Mouse (Mus musculus) hematopoietic stem cell, adult 5-6 weeks (primary cell): ENCODE data around the gene Cd3eap. TPM values are rescaled to one million over a fixed set of nuclear protein-coding genes. Genes with fewer than 3 reads are reported as not detected.

Experiments used
- ATAC-seq, 2 experiments: fragments of 125-278 bp in 1 of 2; replicated peaks in 1 of 2; 2 replicates each; pipeline ENCODE4 v1.8.0; 2016 to 2017; ENCODE audit warnings: inconsistent platforms in 2 of 2, mild to moderate bottlenecking in 2 of 2, moderate number of reproducible peaks in 2 of 2, low read depth in 1 of 2, moderate TSS enrichment in 1 of 2; ENCODE audit not compliant: low FRiP score in 2 of 2, poor library complexity in 2 of 2, severe bottlenecking in 2 of 2, insufficient read depth in 1 of 2, low TSS enrichment in 1 of 2
- total RNA-seq: library from RNA; stranded (forward); fragments of 172-1452, 232-1000 nt; gene quantifications from 2 replicates; pipeline ENCODE4 v1.2.3, GENCODE M21; 2017

Gene Cd3eap
- total RNA-seq, 1 experiment from 2014 or later, result 23.6 TPM

DNA sequence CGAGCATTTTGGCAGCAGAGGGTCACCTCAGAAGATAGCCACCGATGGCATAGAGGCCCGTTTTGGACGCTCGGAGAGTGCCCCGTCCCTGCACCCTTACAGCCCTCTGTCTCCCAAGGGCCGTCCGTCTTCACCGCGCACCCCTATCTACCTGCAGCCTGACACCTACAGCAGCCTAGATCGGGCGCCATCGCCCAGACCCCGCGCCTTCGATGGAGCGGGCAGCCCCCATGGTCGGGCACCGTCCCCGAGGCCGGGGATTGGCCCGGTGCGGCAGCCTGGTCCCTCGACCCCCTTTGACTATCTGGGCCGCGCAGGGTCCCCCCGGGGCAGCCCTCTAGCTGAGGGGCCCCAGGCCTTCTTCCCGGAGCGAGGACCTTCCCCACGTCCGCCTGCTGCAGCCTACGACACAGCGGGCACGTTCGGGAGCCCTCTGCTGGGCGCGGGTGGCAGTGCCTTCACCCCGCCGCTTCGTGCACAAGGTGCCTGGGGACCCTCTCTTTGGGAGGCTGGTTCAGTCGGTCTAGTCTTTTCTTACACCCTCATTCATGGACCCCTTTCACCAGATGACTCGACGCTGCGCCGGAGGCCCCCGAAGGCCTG, 10.6 kb upstream of the Cd3eap start:
- peak; percentile 88 for ATAC-seq

DNA sequence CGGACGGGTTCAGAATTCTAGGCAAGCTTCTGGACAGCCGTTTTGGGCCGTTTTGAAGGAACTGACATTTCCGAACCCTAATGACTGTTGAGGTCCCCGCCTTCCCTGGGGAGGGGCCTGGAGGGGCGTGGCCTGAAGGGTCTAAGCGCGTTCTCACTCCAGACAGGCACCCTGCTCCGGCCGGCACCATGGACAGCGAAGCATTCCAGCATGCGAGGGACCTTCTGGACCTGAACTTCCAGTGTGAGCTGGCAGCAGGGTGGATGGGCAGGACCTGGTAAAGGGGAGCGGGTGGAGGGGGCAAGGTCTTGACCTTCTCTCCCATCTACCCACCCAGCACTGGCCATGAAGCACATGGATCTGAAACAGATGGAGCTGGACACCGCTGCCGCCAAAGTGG, 9.1 kb upstream of the Cd3eap start:
- ATAC-seq, result no peak

DNA sequence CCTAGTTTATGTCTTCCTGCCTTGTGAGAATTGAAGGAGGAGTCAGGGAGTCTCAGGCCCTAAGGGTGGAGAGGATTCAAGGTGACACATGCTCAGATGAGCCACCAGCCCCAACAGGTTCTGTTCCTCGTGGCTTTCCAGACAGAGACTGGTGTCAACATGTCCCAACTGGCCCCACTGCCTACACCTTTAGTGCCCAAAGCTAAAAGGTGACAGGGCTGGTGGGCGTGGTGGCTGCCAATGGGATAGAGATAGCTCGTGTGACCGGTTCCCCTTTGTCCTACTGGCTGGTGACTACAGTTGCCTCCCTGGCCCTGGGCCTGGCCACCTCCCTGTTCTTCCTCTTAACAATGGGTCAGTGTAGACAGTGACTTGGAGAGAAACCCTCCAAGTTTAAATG, 6.1 kb upstream of the Cd3eap start:
- no peak for ATAC-seq

DNA sequence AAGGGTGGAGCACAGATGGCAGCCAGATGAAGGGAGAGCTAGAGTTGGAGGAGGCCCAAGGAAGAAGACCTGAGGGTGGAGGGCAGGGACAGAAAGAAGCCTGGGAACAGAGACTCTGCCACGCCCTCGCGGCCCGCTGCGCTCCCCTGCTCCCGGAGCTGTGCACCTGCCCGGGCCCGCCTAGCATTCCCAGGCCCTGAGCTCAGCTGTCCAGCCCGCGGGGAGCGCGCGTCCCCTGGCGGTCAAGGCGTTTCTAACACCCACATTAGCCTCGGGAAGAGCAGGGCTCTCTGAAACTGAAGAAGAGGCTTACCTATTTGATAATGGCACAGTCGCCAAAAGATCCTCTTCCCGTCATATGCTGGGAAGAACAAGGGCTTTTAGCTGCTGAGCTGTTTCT, 4.6 kb upstream of the Cd3eap start:
- ATAC-seq, result 0 out of 4 replicates have a peak, but pooled peaks of 1 of the 2 experiments have one; percentile 28

DNA sequence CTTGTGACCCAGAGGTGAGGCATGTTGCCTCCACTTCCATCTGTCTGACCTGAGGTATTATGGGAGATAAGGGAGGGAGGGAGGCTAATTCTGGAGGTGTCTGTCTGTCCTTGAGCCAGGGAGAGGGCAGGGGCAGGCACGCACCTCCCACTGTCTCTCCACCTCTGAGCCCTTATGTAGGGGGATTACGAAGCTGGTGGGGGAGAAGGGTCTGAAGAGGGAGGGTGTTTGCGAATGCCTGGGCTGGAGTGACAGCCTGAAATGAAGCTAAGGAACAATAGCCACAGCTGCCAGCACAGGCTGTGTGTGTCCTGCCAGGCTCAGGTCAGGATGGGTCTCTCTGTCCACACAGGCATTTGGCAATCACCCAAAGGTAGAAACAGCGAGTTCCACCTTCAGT, 3.0 kb upstream of the Cd3eap start:
- no peak for ATAC-seq

DNA sequence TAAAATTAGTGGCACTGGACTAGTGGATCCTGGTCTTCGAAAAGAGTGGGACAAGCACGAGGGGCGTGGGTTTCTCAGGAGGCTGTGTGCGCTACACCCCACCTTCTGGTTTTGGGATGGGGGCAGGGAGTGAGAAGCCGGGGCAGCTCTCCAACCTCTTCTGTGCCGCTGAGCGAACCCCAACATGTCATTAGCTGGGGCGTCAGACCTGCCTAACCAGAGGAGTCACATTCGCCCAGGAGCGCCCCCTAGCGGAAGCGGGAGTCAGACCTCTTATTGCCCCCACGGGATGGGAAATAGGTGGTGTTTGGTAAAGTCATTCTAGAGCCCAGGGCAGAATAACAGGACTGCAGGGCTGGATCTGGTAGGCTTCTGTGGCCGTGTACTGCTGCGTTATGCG, 2.4 kb upstream of the Cd3eap start:
- peak; percentile 19 to 51; a peak in 3 of 4 replicates for ATAC-seq

DNA sequence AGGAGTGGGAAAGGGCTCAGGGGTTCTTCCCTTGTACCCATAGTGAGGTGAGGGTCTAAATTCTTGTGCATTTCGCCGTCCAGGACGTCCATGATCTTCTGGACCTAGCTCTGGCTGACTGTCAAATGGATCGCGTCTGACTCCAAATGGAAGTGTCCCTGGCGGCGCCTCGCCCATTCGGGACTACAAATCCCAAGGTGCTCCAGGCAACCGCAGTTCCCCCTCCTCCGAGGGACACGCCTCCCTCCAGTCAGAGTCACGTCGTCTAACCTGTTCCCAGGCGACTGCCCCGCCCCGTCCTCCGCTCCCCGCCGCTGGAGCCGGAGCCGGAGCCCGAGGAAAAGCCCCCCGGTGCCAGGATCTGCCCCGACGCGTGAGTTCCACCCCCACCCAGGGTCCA, 1.7 kb upstream of the Cd3eap start:
- ATAC-seq, result peak; percentile 47 to 65

DNA sequence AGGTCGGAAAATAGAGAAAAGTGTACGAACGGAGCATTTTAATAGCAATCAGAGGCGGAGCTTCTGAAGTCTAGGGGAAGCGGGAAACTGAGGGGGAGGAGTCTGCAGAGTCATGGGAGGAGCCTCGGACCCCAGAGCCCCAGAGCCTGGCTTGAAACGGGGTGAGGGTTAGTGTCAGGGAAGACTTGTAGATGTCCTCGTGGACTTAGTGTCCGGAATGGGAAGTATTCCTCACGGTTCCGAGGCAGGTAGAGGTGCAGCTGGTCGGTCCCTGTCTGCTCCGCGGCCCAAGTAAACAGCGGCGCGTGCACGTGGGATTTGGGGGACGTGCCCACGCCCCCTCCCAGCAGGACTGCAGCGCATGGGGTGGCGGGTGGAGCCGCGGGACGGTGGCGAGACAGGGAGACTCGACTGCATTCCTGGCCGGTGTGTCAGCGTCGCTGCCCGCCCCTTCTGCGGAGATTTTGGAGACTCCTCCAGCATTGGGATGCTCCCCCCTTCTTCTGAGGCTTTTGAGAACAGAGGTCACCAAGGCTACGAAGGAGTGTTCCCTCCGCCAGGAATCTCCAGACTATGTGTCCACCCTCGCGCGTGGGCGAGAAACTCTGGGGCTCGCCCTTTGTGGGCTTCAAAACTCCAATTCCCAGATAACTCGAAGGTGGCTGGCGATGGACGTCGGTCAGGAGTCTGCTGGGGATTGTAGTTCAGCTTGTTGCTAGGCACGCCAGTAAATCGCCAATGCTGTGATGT, 784 bp upstream of the Cd3eap start:
- ATAC-seq, result peak; percentile 56 to 61; a peak in 3 of 4 replicates

DNA sequence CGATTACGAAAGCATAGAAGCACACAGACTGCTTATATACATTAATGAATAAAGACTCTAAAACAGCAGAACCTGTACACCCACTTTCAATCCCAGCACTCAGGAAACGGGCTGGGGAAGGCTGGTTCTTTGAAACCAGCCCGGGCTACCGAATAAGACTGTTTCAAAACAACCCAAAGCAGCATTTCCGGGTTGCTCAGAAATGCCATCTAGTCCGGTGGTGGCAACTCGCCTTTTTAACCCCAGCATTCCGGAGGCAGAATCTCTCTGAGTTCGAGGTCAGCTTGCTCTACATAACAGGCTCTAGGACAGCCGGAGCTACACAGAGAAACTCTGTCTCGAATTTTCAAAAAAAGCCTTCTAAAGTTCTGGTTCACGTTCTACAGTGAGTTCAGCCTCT, 649 bp downstream of the Cd3eap start:
- no peak for ATAC-seq

DNA sequence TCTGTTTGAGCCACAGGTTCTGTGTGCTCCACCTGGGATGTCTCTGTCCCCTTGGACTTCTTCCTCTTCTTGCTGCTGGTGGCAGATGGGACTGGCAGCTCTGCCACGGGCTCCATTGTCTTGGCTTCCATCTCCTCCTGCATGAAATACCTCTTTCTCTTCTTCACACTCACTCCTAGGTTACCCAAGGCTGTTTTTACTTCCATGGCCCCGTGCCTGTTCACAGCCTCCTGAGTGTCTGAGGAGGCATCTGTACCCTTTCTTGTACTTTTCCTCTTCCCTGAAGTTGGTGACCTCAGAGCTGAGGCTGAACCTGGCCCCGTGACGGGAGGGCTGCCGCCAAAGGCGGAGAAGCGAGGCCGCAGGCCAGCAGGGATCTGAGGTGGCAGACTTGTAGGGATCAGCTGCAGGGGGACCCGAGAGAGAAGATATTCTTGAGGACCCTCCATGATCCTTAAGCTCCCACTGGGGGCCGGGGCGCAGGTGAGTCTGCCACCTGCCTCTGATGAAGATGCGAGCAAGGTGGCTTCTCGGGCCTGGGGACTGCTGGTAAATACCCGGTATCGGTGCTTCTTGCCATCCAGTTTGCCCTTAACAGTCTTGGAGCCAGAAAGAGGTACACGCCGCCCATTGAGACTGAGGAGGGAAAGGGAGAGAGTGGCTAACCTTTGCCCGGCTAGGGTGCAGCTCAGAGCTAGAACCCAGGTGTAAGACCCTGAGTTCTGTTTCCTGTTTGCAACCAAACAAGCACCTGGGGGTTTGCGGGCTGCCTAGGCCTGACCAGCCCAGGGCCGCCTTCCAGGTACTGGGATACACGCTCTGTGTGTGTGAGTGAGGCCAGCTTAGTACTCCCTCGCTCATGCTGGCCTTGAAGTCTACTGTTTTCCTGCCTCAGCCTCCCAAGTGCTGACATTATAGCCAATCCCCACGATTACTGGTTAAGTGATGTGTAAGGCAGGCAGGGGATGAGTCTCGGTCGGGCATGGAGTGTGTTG, 1.6 kb downstream of the Cd3eap start:
- no peak for ATAC-seq

DNA sequence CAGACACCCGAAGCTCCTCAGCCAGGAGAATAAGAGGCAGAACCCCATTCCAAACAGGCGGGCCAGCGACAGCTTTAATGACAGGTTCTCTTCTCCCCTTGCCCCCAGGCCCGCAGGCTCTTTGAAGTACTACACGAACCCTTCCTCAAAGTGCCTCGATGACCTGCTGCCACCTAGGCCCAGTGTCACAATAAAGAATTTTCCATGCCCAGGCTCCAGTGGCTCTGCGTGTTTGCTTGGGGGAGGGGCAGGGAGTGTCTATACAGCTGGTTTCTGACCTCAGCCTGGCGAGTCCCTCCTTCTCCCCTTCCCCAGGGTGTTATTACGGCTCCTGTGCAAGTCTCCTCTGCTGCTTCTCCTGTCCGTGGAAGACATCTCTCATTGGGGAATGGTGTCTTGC, 3.0 kb downstream of the Cd3eap start:
- ATAC-seq, result no peak

DNA sequence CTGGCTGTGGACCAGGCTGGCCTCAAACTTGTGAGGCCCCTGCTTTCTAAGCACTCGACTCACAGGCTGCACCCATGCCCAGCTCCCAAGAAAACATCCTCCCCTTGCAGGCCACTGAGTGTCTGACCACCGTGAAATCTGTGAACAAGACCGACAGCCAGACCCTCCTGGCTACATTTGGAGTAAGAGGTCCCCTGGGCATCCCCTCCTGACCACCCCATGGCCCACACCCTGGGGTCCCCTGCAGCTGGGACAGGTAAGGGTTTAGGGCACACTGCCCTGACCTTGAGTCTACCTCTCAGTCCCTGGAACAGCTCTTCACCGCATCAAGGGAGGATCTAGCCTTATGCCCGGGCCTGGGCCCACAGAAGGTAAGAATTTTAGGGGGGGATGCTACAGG, 4.3 kb downstream of the Cd3eap start:
- no peak for ATAC-seq

DNA sequence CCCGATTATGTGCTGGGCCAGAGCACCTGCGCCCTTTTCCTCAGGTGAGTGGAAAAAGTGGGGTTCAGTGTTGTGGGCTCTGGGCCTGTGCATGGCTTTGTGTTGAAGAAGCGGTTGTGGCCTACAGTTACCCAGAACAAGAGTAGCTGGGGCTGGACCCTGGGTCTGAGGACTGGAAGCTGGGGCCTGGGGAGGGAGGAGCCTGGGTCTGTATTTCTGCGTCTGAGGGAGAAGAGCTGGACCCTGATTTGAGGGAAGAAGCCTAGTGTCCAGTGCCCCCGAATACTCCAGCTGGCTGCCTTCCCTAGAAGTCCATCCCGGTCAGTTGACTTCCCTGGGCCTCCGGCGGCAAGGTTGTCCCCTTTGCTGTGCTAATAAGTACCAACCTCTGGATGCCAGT, 9.1 kb downstream of the Cd3eap start:
- no peak for ATAC-seq

DNA sequence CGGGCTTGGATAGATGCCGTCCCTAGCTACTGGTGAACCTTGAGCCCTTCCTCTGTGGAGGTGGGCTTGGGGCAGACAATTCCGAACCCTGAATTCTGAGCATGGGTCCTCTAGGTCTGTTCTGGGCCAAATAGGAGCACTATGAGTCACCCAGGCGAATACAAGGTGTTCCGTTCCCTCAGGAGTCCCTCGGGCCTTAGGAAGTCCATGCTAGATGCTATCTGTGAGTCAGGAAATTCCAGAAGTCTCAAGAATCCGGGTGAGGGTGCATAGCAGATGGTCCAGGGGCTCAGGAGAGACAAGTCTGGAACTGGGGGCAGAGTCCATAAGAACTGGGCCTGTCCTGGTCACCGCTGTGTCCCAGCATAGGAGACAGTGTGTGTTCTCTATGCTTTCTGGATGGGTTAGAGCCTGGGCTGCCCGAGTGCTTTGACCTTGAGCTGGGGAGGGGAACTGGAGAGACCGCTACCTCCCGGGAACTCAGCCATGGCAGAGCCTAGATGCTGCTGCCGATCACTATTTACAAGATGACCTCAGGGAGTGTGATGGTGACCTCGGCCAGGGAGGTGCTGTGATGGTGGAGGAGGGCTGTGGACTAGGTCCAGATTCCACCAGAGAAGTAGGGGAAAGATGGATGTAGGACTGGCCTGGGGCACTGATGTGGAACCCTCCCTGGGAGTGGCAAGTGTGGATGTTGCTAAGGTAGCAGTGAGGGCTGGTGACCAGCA, 9.9 kb downstream of the Cd3eap start:
- no peak for ATAC-seq

DNA sequence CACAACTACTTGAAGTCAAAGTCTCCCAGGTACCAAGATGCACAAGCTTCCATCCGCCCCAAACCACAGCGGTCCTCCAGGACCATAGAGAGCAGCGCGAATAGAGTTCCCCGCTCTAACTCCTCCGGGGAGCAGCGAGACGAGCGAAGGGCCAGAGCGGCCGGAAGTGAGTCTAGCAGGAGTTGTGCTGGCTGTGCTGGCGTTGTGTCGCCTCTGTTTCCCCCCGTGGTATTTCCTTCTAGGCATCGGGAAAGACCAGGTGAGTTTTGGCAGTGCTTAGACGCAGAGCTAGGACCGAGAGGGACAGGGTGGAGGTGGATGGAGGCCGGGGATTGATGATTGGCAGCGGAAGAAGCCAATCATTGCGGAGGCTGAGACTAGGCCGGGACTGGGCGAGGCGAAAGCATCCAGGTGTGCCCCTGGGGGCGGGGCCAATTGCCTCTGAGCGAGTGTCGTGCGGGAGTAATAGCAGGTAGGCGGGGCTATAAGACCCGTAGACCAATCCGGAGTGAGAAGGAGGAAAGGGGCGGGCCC, 14.3 kb downstream of the Cd3eap start:
- peak; percentile 87 to 93 for ATAC-seq

DNA sequence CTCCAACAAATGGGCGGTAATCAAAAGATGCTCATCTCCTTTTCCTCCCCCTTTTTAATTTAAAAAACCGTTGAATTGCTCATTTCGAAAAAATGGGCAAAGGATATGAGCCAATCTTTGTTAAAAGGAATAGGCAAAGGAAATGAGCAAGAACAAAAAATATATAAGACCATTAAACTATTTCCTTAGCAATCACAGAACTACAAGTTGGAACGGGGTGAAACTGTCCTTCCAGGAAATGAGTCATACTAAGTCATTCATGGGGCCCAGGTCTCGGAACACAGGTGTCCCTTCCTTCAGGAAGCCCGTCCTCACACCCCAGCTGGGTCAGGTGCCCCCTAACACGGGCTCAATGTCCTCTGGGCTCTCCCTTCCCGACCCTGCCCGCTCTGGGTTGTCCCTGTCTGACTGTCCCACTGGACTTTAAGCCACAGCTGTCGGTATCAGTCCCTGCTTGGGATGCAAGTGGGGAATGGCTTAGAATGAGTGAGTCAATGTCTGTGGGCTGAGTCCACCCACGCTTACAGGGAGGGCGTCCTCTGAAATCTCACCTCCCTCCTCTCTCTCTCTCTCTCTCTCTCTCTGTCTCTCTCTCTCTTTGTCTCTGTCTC, 14.9 kb downstream of the Cd3eap start, which contains the start of gene Ercc1:
Gene Ercc1, plus strand, starts transcription at position 542 of the 611 bp plus-strand sequence.
- no peak for ATAC-seq
